Mouse (Mus musculus): Measurements from ENCODE around the gene Slc9c1. TPM values are rescaled to one million over a fixed set of nuclear protein-coding genes. Genes with fewer than 3 reads are reported as not detected.

The Slc9c1 gene
- polyA plus RNA-seq, 1 experiment from 2014 or later, result not detected

DNA sequence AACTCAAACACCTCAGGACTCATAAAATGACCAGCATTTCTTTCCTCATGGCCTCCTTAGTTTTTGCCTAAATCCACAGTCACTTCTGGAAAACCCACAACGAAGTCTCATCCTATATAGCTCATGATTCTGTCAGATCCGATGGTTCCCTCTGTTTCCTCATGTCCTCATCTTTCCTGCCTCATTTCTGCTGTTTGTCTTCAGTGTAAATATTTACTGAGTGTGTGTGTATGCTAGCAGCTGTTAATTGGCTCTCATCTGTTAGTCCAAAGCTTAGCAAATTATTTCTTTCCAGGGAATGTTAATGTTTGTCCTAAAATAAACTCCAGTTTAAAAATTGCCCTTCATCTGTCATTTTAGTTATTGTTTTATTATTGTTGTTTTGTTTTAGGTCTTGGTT is 16.5 kb downstream of the Slc9c1 start:
- 83% methylated on average over 2 of the region's 2 CpGs for WGBS
- no peak overlapping the region for H3K4me2 ChIP-seq (ENCODE audit: low read length)
- no peak for ATAC-seq
- H3K27me3 ChIP-seq (ENCODE audit: control insufficient read depth, insufficient read depth, low read depth, low read length), result no peaks in the 10 kb centered on the region
- H3K9me3 ChIP-seq (replicated peaks; ENCODE audit: control insufficient read depth, low read length, poor library complexity, severe bottlenecking), result no peaks in the 10 kb centered on the region
- H3K27ac ChIP-seq (ENCODE audit: low read length), result no peak overlapping the region
- H3K9ac ChIP-seq (ENCODE audit: low read depth, low read length), result no peak overlapping the region
- H3K4me1 ChIP-seq (ENCODE audit: control insufficient read depth, insufficient read depth, low read length), result no peaks in the 10 kb centered on the region
- H3K36me3 ChIP-seq (ENCODE audit: control insufficient read depth, insufficient read depth, low read length), result no peaks in the 10 kb centered on the region
- H3K4me3 ChIP-seq (ENCODE audit: low read depth, low read length), result no peak overlapping the region

DNA sequence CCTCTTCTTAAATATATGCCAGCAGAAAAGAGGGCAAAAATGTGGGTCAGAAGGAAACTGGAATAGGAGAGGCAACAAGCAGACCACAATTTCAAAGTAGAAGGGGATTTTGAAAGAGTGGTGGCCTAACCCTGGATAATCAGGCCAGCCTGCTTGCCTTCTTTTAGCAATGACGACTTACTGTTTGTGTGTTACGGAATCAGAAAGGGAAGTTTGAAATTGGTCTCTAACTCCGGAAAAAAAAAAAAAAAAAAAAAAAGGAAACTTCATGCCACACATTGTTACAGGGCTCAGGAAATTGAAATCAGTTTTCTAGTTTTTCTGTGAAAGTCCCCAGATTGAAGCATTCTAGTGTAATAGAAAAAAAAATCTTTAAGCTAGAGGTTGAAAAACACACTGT is 26.6 kb downstream of the Slc9c1 start:
- no peaks in the 10 kb centered on the region for H3K4me1 ChIP-seq (ENCODE audit: control insufficient read depth, insufficient read depth, low read length)
- ATAC-seq, result no peak
- H3K4me3 ChIP-seq (ENCODE audit: low read depth, low read length), result no peak overlapping the region
- H3K36me3 ChIP-seq (ENCODE audit: control insufficient read depth, insufficient read depth, low read length), result no peaks in the 10 kb centered on the region
- no peak overlapping the region for H3K4me2 ChIP-seq (ENCODE audit: low read length)
- H3K27me3 ChIP-seq (ENCODE audit: control insufficient read depth, insufficient read depth, low read depth, low read length), result no peaks in the 10 kb centered on the region
- H3K9me3 ChIP-seq (replicated peaks; ENCODE audit: control insufficient read depth, low read length, poor library complexity, severe bottlenecking), result no peaks in the 10 kb centered on the region
- WGBS, result 58% methylated on average over 3 of the region's 3 CpGs
- H3K9ac ChIP-seq (ENCODE audit: low read depth, low read length), result no peak overlapping the region
- no peak overlapping the region for H3K27ac ChIP-seq (ENCODE audit: low read length)

DNA sequence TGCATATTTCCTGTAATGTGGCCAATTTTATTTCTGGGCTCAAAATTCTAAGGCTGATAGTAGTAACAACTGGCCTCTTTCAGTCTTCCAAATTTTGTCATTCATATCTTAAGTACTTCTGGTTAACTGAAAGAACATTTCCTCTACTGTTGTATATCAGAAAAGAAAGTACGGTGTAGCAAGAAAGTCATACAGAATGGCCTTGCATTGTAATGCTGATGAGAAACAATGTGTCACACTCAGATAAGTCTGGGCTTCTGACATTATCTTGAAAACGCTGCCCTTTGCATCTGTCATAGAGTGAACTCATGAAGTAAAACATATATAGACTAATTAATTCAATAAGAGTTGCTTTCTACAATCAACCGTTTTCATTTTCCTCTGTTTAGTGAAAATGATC is 37.2 kb downstream of the Slc9c1 start:
- H3K36me3 ChIP-seq (ENCODE audit: control insufficient read depth, insufficient read depth, low read length), result no peaks in the 10 kb centered on the region
- no peaks in the 10 kb centered on the region for H3K9me3 ChIP-seq (replicated peaks; ENCODE audit: control insufficient read depth, low read length, poor library complexity, severe bottlenecking)
- H3K4me3 ChIP-seq (ENCODE audit: low read depth, low read length), result no peak overlapping the region
- H3K27me3 ChIP-seq (ENCODE audit: control insufficient read depth, insufficient read depth, low read depth, low read length), result no peaks in the 10 kb centered on the region
- ATAC-seq, result no peak
- H3K4me2 ChIP-seq (ENCODE audit: low read length), result no peak overlapping the region
- no peaks in the 10 kb centered on the region for H3K4me1 ChIP-seq (ENCODE audit: control insufficient read depth, insufficient read depth, low read length)
- 85% methylated on average over 3 of the region's 3 CpGs for WGBS
- H3K9ac ChIP-seq (ENCODE audit: low read depth, low read length), result no peak overlapping the region
- no peak overlapping the region for H3K27ac ChIP-seq (ENCODE audit: low read length)

DNA sequence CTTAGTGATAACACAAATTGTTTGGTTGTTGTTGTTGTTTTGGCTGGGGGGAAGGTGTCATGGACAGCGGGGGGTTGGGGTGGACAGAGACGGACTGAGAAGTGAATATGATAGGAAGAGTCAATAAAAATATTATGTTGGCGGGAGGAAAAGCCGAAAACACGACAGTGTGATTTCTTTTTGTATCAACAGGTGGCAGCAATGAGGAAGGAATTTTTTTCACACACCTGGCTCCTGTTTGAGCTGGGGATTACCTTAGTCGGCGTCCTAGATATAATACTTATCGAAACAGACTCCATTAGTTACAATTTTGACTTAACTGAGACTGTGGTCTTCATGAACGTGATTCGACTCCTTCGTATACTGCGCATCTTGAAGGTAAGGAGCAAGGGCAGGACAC is 44.8 kb downstream of the Slc9c1 start:
- Histone ChIP-seq H3K27me3 (ENCODE audit: control insufficient read depth, insufficient read depth, low read depth, low read length) (no peaks in the 10 kb centered on the region), H3K4me2 (ENCODE audit: low read length) (no peak overlapping the region), H3K4me3 (ENCODE audit: low read depth, low read length) (no peak overlapping the region), H3K4me1 (ENCODE audit: control insufficient read depth, insufficient read depth, low read length) (no peaks in the 10 kb centered on the region), H3K9me3 (replicated peaks; ENCODE audit: control insufficient read depth, low read length, poor library complexity, severe bottlenecking) (no peaks in the 10 kb centered on the region), H3K27ac (ENCODE audit: low read length) (no peak overlapping the region), H3K9ac (ENCODE audit: low read depth, low read length) (no peak overlapping the region), H3K36me3 (ENCODE audit: control insufficient read depth, insufficient read depth, low read length) (no peaks in the 10 kb centered on the region)
- WGBS, result 68% methylated on average over 12 of the region's 12 CpGs
- ATAC-seq, result no peak

DNA sequence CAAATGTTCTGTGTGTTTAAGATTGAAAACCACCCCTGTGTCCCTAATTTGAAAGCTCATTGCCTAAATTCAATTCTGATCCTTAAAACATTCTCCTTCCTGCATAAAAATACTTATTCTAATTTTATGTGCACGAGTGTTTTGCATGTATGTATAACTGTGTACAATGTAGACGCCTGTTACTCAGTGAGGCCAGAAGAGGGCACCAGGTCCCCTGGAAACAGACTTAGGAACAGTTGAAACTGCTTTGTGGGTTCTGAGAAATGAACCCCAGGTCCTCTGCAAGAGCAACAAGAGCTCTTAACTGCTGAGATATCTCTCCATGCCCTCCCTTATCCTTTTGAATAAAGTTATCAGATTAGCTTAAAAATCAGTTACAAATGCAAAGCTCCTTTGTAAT is 47.4 kb downstream of the Slc9c1 start:
- ATAC-seq, result no peak
- Histone ChIP-seq H3K4me3 (ENCODE audit: low read depth, low read length) (no peak overlapping the region), H3K36me3 (ENCODE audit: control insufficient read depth, insufficient read depth, low read length) (no peaks in the 10 kb centered on the region), H3K27ac (ENCODE audit: low read length) (no peak overlapping the region), H3K4me2 (ENCODE audit: low read length) (no peak overlapping the region), H3K4me1 (ENCODE audit: control insufficient read depth, insufficient read depth, low read length) (no peaks in the 10 kb centered on the region), H3K27me3 (ENCODE audit: control insufficient read depth, insufficient read depth, low read depth, low read length) (no peaks in the 10 kb centered on the region), H3K9ac (ENCODE audit: low read depth, low read length) (no peak overlapping the region), H3K9me3 (replicated peaks; ENCODE audit: control insufficient read depth, low read length, poor library complexity, severe bottlenecking) (no peaks in the 10 kb centered on the region)
- WGBS, result 25% methylated on average over 2 of the region's 2 CpGs

DNA sequence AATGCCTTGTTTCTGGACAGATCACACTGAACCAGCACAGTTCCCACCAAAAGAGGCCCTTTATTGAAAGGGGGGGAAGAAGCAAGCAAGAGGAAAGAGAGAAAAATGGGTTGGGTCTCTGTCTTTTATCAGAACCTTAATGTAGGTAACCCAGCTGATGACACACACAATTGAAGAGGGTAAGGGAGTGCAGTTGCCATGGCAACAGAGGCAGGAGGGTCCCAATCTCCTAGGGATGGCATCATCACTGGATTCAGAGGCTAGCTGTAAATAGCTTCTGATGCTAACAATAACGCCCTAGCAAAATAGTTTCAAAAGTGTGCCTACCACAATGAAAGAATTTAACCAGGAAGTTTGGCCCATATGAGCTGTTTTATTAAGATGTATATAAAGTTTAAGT is 58.5 kb downstream of the Slc9c1 start:
- ATAC-seq, result peak; percentile 86; the same call in 1 of the 2 replicates
- 38% methylated on average over 1 of the region's 1 CpGs for WGBS

DNA sequence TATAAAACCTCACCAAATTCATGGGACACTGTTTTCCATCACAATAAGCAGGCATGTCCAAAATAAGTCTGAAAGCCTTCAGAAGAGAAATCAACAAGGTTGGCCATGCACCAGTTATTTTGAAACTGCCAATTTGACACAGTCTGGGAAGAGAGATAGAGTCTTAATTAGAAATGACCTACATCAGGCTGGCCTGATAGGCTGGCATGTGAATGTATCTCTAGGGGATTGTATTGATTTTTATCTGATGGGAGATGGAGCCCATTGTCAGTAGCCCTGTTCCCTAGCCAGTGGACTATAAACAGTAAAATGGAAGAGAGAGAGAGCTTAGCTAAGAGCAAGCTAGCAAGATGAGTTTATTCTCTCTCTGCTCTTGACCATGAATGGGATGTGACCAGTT is 60.4 kb downstream of the Slc9c1 start:
- no peak overlapping the region for H3K27ac ChIP-seq (ENCODE audit: low read length)
- no peaks in the 10 kb centered on the region; the same call in 1 of the 2 replicates for H3K4me1 ChIP-seq (ENCODE audit: control insufficient read depth, insufficient read depth, low read length)
- H3K4me2 ChIP-seq (ENCODE audit: low read length), result no peak overlapping the region
- no peaks in the 10 kb centered on the region for H3K9me3 ChIP-seq (replicated peaks; ENCODE audit: control insufficient read depth, low read length, poor library complexity, severe bottlenecking)
- H3K9ac ChIP-seq (ENCODE audit: low read depth, low read length), result no peak overlapping the region
- ATAC-seq, result no peak
- no peak overlapping the region for H3K4me3 ChIP-seq (ENCODE audit: low read depth, low read length)
- H3K36me3 ChIP-seq (ENCODE audit: control insufficient read depth, insufficient read depth, low read length), result no peaks in the 10 kb centered on the region
- H3K27me3 ChIP-seq (ENCODE audit: control insufficient read depth, insufficient read depth, low read depth, low read length), result no peaks in the 10 kb centered on the region

More for the DNA sequence above, 58.5 kb downstream of the Slc9c1 start:
- no peaks in the 10 kb centered on the region; the same call in 1 of the 2 replicates for H3K4me1 ChIP-seq (ENCODE audit: control insufficient read depth, insufficient read depth, low read length)
- H3K9ac ChIP-seq (ENCODE audit: low read depth, low read length), result no peak overlapping the region
- H3K27ac ChIP-seq (ENCODE audit: low read length), result peak overlapping the region; percentile 1; the same call in 1 of the 2 replicates
- H3K4me2 ChIP-seq (ENCODE audit: low read length), result no peak overlapping the region
- H3K9me3 ChIP-seq (replicated peaks; ENCODE audit: control insufficient read depth, low read length, poor library complexity, severe bottlenecking), result no peaks in the 10 kb centered on the region
- no peak overlapping the region for H3K4me3 ChIP-seq (ENCODE audit: low read depth, low read length)
- H3K36me3 ChIP-seq (ENCODE audit: control insufficient read depth, insufficient read depth, low read length), result no peaks in the 10 kb centered on the region
- H3K27me3 ChIP-seq (ENCODE audit: control insufficient read depth, insufficient read depth, low read depth, low read length), result no peaks in the 10 kb centered on the region

DNA sequence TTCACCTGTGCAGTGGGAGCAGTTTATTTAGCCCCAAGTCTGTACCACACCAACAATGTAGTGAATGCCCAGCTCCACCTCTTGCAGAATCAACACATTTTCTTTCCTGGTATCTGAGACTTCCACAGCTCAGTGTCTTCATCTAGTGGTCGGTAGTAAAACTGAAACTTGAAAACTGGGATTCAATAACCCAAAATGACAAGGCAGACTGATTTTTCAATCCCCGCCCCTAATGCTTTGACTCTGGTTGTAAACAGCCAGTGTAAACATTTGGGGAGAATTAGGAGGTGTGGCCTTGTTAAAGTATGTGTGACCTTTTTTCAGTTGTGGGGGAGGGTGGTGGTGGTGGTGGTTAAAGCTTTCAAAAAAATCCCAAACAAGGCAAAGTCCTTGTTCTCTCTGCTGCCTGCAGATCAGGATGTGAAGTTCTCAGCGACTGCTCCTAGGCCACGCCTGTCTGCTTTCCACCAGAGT is 73.4 kb downstream of the Slc9c1 start:
- ATAC-seq, result peak; percentile 68
- 59% methylated on average over 4 of the region's 4 CpGs for WGBS

DNA sequence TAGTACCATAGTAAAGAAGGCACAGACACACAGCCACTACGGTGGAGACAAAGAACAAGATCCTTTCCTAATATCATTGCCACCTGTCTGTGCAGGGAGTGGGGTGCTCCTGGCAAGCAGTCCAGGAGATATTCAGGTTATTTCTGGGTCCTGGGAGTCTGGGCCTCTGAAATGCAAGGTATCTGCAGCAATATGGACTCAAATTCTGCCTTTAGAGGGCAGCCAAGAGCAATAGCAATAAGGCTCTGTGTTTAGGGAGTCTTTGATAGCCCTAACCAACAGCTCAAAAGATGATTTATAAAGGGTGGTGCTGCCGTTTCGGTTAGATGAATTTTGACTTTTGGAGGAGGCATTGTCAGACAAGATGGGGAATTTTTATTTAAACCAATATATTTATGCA is 74.2 kb downstream of the Slc9c1 start:
- WGBS, result 87% methylated on average over 3 of the region's 3 CpGs
- Histone ChIP-seq H3K27ac (ENCODE audit: low read length) (no peak overlapping the region), H3K36me3 (ENCODE audit: control insufficient read depth, insufficient read depth, low read length) (no peaks in the 10 kb centered on the region), H3K4me3 (ENCODE audit: low read depth, low read length) (no peak overlapping the region), H3K27me3 (ENCODE audit: control insufficient read depth, insufficient read depth, low read depth, low read length) (no peaks in the 10 kb centered on the region; the same call in 1 of the 2 replicates), H3K9me3 (replicated peaks; ENCODE audit: control insufficient read depth, low read length, poor library complexity, severe bottlenecking) (no peaks in the 10 kb centered on the region), H3K9ac (ENCODE audit: low read depth, low read length) (no peak overlapping the region), H3K4me1 (ENCODE audit: control insufficient read depth, insufficient read depth, low read length) (0 out of 2 replicates have a peak, but pooled peaks cover 2% of the 10 kb centered on the region), H3K4me2 (ENCODE audit: low read length) (no peak overlapping the region)
- 0 out of 2 replicates have a peak, but pooled peaks have one; percentile 23 for ATAC-seq

More for the DNA sequence above, 73.4 kb downstream of the Slc9c1 start:
- no peak overlapping the region for H3K9ac ChIP-seq (ENCODE audit: low read depth, low read length)
- no peak overlapping the region for H3K4me2 ChIP-seq (ENCODE audit: low read length)
- H3K27me3 ChIP-seq (ENCODE audit: control insufficient read depth, insufficient read depth, low read depth, low read length), result no peaks in the 10 kb centered on the region; the same call in 1 of the 2 replicates
- no peaks in the 10 kb centered on the region for H3K36me3 ChIP-seq (ENCODE audit: control insufficient read depth, insufficient read depth, low read length)
- H3K4me3 ChIP-seq (ENCODE audit: low read depth, low read length), result no peak overlapping the region
- no peak overlapping the region for H3K27ac ChIP-seq (ENCODE audit: low read length)
- H3K4me1 ChIP-seq (ENCODE audit: control insufficient read depth, insufficient read depth, low read length), result 0 out of 2 replicates have a peak, but pooled peaks cover 2% of the 10 kb centered on the region
- no peaks in the 10 kb centered on the region for H3K9me3 ChIP-seq (replicated peaks; ENCODE audit: control insufficient read depth, low read length, poor library complexity, severe bottlenecking)
